Mouse (Mus musculus): Measurements from ENCODE around the gene Cd7. TPM values are rescaled to one million over a fixed set of nuclear protein-coding genes. Genes with fewer than 3 reads are reported as not detected.

Gene Cd7
- total and polyA plus RNA-seq, 3 experiments, result 0.33 to 0.58 TPM; not detected in 1

DNA sequence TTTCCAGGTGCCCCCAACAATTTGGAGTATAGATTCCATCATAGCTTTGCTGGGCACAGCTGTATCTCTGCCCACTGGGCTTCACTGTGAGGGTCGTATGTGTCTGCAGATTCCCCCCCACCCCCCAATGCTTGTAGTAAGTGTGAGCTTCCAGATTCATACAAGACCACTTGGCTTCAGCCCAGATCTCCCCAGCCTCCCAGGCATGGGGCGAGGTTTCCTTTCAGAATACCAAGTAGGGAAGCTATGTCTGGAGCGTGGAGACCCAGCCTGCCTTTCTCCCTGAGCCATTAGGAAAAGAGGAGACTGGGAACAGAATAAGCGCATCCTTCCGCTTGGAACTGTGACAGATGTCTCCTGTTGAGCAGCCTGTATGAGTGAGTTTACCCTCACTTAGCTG, 45.6 kb downstream of the Cd7 start:
- H3K27me3 ChIP-seq (ENCODE audit: control insufficient read depth in 1 of 2, insufficient read depth in 2 of 2, low read length in 2 of 2), result no peaks in the 10 kb centered on the region
- peaks cover 11 to 22% of the 10 kb centered on the region in 2 experiments for H3K4me1 ChIP-seq (ENCODE audit: control insufficient read depth in 1 of 2, insufficient read depth in 2 of 2, low read length in 2 of 2)
- no peak for DNase-seq (ENCODE audit: low read depth, low spot score)
- TF ChIP-seq ELF1 (IDR thresholded peaks at IDR 0.05; ENCODE audit: low read depth, low read length) (no peak), UBTF (IDR thresholded peaks at IDR 0.05; ENCODE audit: borderline replicate concordance, insufficient read depth, low read depth, low read length) (no peak), USF2 (IDR thresholded peaks at IDR 0.05; ENCODE audit: borderline replicate concordance in 1 of 2, insufficient read depth in 1 of 2, low read depth in 1 of 2, low read length in 2 of 2) (no peak), POLR2AphosphoS2 (IDR thresholded peaks at IDR 0.05; ENCODE audit: low read length) (no peak), ZKSCAN1 (IDR thresholded peaks at IDR 0.05; ENCODE audit: low read depth, low read length) (no peak), USF1 (IDR thresholded peaks at IDR 0.05; ENCODE audit: low read depth, low read length) (no peak), HCFC1 (IDR thresholded peaks at IDR 0.05; ENCODE audit: low read depth, low read length) (no peak)
- no peak overlapping the region for H3K27ac ChIP-seq (ENCODE audit: control insufficient read depth, low read depth, low read length)
- no peak overlapping the region for H3K4me3 ChIP-seq (ENCODE audit: control insufficient read depth in 1 of 2, insufficient read depth in 1 of 2, low read depth in 2 of 2, low read length in 2 of 2)
- H3K36me3 ChIP-seq (ENCODE audit: control insufficient read depth in 1 of 2, insufficient read depth in 2 of 2, low read length in 2 of 2), result peaks cover 0 to 15% of the 10 kb centered on the region in 2 experiments; a peak in 2 of 4 replicates
- peaks cover 34% of the 10 kb centered on the region for H3K79me2 ChIP-seq (ENCODE audit: control insufficient read depth, insufficient read depth, low read length, poor library complexity)
- H3K9me3 ChIP-seq (replicated peaks; ENCODE audit: insufficient read depth, low read length), result no peaks in the 10 kb centered on the region
- no peak overlapping the region for H3K9ac ChIP-seq (ENCODE audit: control insufficient read depth, low read depth, low read length, poor library complexity, severe bottlenecking)

DNA sequence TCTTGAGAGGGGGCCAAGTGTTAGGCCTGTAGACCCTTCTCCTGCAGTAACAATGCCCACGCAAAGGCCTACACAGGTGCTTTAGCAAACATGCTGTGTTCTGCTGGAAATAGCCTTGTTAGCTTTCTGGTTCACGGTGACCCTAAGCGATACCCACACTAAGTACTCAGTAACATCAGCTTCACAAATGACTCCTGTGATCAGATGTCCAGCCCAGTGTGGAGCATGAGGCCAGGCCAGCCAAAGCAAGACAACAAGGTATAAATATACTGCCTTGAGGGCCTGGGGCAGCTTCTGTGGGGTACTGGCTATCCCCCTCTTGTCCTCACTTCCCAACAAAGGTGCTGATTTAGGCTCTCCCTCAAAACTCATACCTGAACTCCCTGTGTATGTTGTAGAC, 46.1 kb downstream of the Cd7 start:
- Histone ChIP-seq H3K79me2 (ENCODE audit: control insufficient read depth, insufficient read depth, low read length, poor library complexity) (peaks cover 39% of the 10 kb centered on the region), H3K9ac (ENCODE audit: control insufficient read depth, low read depth, low read length, poor library complexity, severe bottlenecking) (no peak overlapping the region), H3K4me3 (ENCODE audit: control insufficient read depth in 1 of 2, insufficient read depth in 1 of 2, low read depth in 2 of 2, low read length in 2 of 2) (no peak overlapping the region), H3K36me3 (ENCODE audit: control insufficient read depth in 1 of 2, insufficient read depth in 2 of 2, low read length in 2 of 2) (peaks cover 0 to 20% of the 10 kb centered on the region in 2 experiments; a peak in 3 of 4 replicates), H3K27me3 (ENCODE audit: control insufficient read depth in 1 of 2, insufficient read depth in 2 of 2, low read length in 2 of 2) (no peaks in the 10 kb centered on the region), H3K4me1 (ENCODE audit: control insufficient read depth in 1 of 2, insufficient read depth in 2 of 2, low read length in 2 of 2) (peaks cover 13 to 26% of the 10 kb centered on the region in 2 experiments), H3K27ac (ENCODE audit: control insufficient read depth, low read depth, low read length) (no peak overlapping the region), H3K9me3 (replicated peaks; ENCODE audit: insufficient read depth, low read length) (no peaks in the 10 kb centered on the region)
- no peak for DNase-seq (ENCODE audit: low read depth, low spot score)
- TF ChIP-seq SIN3A (IDR thresholded peaks at IDR 0.05; ENCODE audit: low read length) (no peak), MYC (IDR thresholded peaks at IDR 0.05; ENCODE audit: low read depth, low read length) (no peak), GATA1 (IDR thresholded peaks at IDR 0.05; ENCODE audit: low read depth, low read length) (no peak), MXI1 (IDR thresholded peaks at IDR 0.05; ENCODE audit: low read depth, low read length) (no peak), ZKSCAN1 (IDR thresholded peaks at IDR 0.05; ENCODE audit: low read depth, low read length) (no peak), SMC3 (IDR thresholded peaks at IDR 0.05; ENCODE audit: low read depth, low read length) (no peak), EP300 (IDR thresholded peaks at IDR 0.05; ENCODE audit: low read depth in 1 of 2, low read length in 2 of 2) (no peak), MYB (IDR thresholded peaks at IDR 0.05; ENCODE audit: low read depth, low read length) (no peak), TCF12 (IDR thresholded peaks at IDR 0.05; ENCODE audit: low read depth, low read length) (no peak), ETS1 (IDR thresholded peaks at IDR 0.05; ENCODE audit: low read depth, low read length) (no peak)

All from MEL (cell line).